Mouse (Mus musculus) lung, adult 2 months (tissue): ENCODE measurements around the gene Hexim2.
A peak's percentile ranks its signal among the peaks of the same experiment; 100 is the strongest.

Experiments
- CTCF ChIP-seq: fragments of 200-500 bp; IDR thresholded peaks from 2 replicates; pipeline ENCODE4 v1.5.1; 2011; ENCODE audit warnings: mild to moderate bottlenecking, low read length, control low read depth; ENCODE audit not compliant: insufficient read depth
- POLR2A ChIP-seq: fragments of 200-500 bp; IDR thresholded peaks from 2 replicates; pipeline ENCODE4 v1.6.1; 2011; ENCODE audit warnings: low read depth, mild to moderate bottlenecking, control low read depth, low read length, borderline replicate concordance; ENCODE audit errors: extremely low read depth

- TF ChIP-seq CTCF, result no peak
- peak; percentile 40; the same call in 1 of the 2 replicates for TF ChIP-seq POLR2A
Measured at GRCm38 (mm10) chr11:103111881-103112551, 20.2 kb upstream of the Hexim2 start.
